Mouse (Mus musculus): ENCODE data around the gene Hps5.

DNA sequence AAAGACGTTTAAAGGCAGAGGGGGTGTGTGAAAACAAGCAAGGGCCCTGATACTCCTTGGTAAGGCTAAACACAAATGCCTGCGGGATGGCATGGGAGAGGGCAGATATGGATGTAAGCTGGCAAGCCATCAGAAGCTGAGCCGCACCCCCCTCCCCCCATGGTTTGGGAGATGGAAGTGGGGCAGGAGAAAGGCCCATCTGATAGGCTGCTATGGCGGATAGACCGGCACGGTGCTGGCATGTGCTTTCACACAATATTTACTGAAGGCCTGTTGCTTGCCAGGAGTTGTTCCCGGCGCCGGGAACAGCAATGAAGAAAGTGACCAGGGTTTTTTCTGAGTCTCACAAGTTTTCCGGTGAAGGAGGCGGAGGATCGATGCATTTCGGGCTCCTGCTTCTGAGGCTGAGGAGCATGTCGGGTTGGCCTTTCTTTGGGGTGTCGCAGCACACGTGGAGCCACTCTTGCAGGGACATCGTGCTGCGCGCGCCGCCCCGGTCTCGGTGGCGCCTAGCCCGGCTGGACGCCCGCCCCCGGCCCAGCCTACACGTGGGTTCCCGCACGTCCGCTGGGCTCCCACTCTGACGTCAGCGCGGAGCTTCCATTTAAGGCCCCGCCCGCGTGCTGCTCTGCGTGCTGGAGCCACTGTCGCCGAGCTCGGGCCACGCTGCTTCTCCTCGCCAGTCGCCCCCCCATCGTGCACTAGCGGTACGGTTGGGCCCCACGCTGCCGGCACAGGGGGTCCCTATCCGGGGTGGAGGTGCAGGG, 49.5 kb upstream of the Hps5 start:
- TF ChIP-seq GATA1 (IDR thresholded peaks at IDR 0.05; ENCODE audit: borderline replicate concordance, low read length) (no peak), FLI1 (IDR thresholded peaks at IDR 0.05; ENCODE audit: low read length) (no peak)
